In the genomic region with DNA sequence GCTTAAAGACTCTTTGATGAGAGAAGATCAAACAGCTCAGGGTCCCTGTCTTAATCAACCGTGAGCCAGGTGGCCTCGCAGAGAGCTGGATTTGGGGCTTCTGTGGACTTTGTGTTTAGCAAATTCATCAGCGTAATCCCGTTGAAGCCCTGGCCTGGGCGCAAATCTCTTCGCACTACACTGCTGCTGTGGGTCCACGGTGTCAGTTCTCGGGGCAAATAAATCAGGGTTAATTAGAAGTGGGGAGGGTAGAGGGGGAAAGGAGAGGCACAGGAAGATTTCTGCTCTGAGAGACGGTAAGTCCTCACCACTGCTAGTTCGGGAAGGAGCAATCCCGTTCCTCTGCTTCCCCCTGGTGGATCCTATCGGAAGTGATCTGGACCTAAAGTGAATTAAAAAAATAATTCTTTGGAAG, we compare ENCODE assay signal across 8 mouse cellular contexts. TPM values are rescaled to one million over a fixed set of nuclear protein-coding genes. Genes with fewer than 3 reads are reported as not detected.
A peak's percentile ranks its signal among the peaks of the same experiment; 100 is the strongest.
DNase-seq lines count a peak whose midpoint lies in the region; ATAC-seq and TF ChIP-seq lines count a peak whose summit lies in the region.

No protein-coding gene starts in this region.

- no peak overlapping the region for H3K9ac ChIP-seq in intestine, embryonic 15.5 days

- 2% methylated on average over 12 of the region's 12 CpGs for WGBS in intestine, embryonic 15.5 days
- 2% methylated on average over 12 of the region's 12 CpGs for WGBS in small intestine, adult 2 months

- DNase-seq in cerebellum, adult 11-12 months = no peak
- peak; percentile 49 to 62 for DNase-seq in cerebellum, postnatal 36 days
- DNase-seq in gastrocnemius, adult 2 months = peak; percentile 59
- peak; percentile 67 to 86 for DNase-seq in left cerebral cortex, postnatal 14 days (ENCODE audit: low spot score in 2 of 2)

- ATAC-seq in cerebellum, adult (ENCODE audit: insufficient number of reproducible peaks, low FRiP score, low TSS enrichment) = peak; percentile 26; the same call in 1 of the 2 replicates
- peak; percentile 69 for ATAC-seq in intestine, embryonic 15.5 days
- ATAC-seq in megakaryocyte-erythroid progenitor cell, adult 5-6 weeks (replicated peaks; ENCODE audit: low FRiP score, low TSS enrichment, poor library complexity, severe bottlenecking) = peak; percentile 82

- intact Hi-C loops in gastrocnemius, adult 2 months (cut with DNase I) = loop anchor here (1.0 to 5.0 kb wide), 2 partner anchors 127 to 305 kb away; no protein-coding TSS in a partner anchor
- intact Hi-C loops in left cerebral cortex, postnatal 14 days (cut with DNase I) = loop anchor here (2.0 to 10.0 kb wide), 2 partner anchors 306 to 720 kb away; no protein-coding TSS in a partner anchor

- no peak overlapping the region for H3K27ac ChIP-seq in gastrocnemius, adult 2 months
- no peak overlapping the region for H3K27ac ChIP-seq in intestine, embryonic 15.5 days
- no peak overlapping the region for H3K27ac ChIP-seq in small intestine, adult 2 months (ENCODE audit: insufficient read depth, low read depth, low read length)

- H3K36me3 ChIP-seq in intestine, embryonic 15.5 days = no peaks in the 10 kb centered on the region
- H3K36me3 ChIP-seq in small intestine, adult 2 months (ENCODE audit: control insufficient read depth, insufficient read depth, low read length) = no peaks in the 10 kb centered on the region

- peak overlapping the region; percentile 54 for H3K4me2 ChIP-seq in intestine, embryonic 15.5 days (replicated peaks)

- peaks cover 2% of the 10 kb centered on the region; the same call in 1 of the 2 replicates for H3K4me1 ChIP-seq in intestine, embryonic 15.5 days (replicated peaks)
- H3K4me1 ChIP-seq in small intestine, adult 2 months (ENCODE audit: control insufficient read depth, insufficient read depth, insufficient read length, low read length) = no peaks in the 10 kb centered on the region

- peak; percentile 85 for TF ChIP-seq CTCF in gastrocnemius, adult 2 months (IDR thresholded peaks at IDR 0.05)
- peak; percentile 74; the same call in 1 of the 2 replicates for TF ChIP-seq CTCF in small intestine, adult 2 months (IDR thresholded peaks at IDR 0.05; ENCODE audit: extremely low read depth, insufficient read length, insufficient replicate concordance, low read depth, low read length)

- TF ChIP-seq POLR2A in small intestine, adult 2 months (IDR thresholded peaks at IDR 0.05; ENCODE audit: low read depth, low read length) = no peak

- peaks cover 9% of the 10 kb centered on the region for H3K27me3 ChIP-seq in intestine, embryonic 15.5 days (replicated peaks)
- H3K27me3 ChIP-seq in small intestine, adult 2 months (ENCODE audit: control insufficient read depth, insufficient read depth, low read length) = peaks cover 7% of the 10 kb centered on the region

- peak overlapping the region; percentile 57 for H3K4me3 ChIP-seq in gastrocnemius, adult 2 months
- peak overlapping the region; percentile 13 for H3K4me3 ChIP-seq in intestine, embryonic 15.5 days (replicated peaks)
- H3K4me3 ChIP-seq in small intestine, adult 2 months (ENCODE audit: low read depth, low read length) = no peak overlapping the region

- H3K9me3 ChIP-seq in intestine, embryonic 15.5 days = no peaks in the 10 kb centered on the region

RNA-seq across cellular contexts. Expression of gene Dkk1, which starts 5.0 kb away (rescaled TPM):
- not detected for total RNA-seq in gastrocnemius, adult 2 months (2021)
- 1.1 and 1.4 TPM in 2 replicates for polyA plus RNA-seq in intestine, embryonic 15.5 days (2015; fragmentation: Nextera tagmentation; extraction: Ambion mirVana)
- total RNA-seq in left cerebral cortex, postnatal 14 days (2021) = not detected
- total RNA-seq in megakaryocyte-erythroid progenitor cell, adult 5-6 weeks (2014; fragmentation: Nextera tagmentation) = not detected in 2 replicates
- total RNA-seq in megakaryocyte-erythroid progenitor cell, adult 5-6 weeks (2017) = not detected in 2 replicates
- not detected in 2 replicates for polyA plus RNA-seq in small intestine, adult 2 months (2012; rRNA removed)

Comparison
In these comparisons a context has a peak if more than half of its experiments do, and no peak if none do; other contexts are left out.
1. ATAC-seq: peak in every context shown above with its lines; median percentile 82 in megakaryocyte-erythroid progenitor cell, adult 5-6 weeks; 69 in intestine, embryonic 15.5 days; 26 in cerebellum, adult.